Mouse (Mus musculus): Measurements from ENCODE around the gene Myadml2.

GRCm38 (mm10) chr11:120651872-120652271 lies 3.9 kb upstream of the Myadml2 start:
- TF ChIP-seq CTCF (IDR thresholded peaks at IDR 0.05; ENCODE audit: insufficient read depth, low read length) (0 out of 2 replicates have a peak, but pooled peaks have one; percentile 18), POLR2A (IDR thresholded peaks at IDR 0.05; ENCODE audit: borderline replicate concordance, extremely low read depth, low read depth, low read length) (no peak)
